ENCODE assay signal across 10 mouse cellular contexts in genomic region chr14:121752686-121753426, GRCm38 (mm10). TPM values are rescaled to one million over a fixed set of nuclear protein-coding genes. Genes with fewer than 3 reads are reported as not detected.
DNase-seq lines count a peak whose midpoint lies in the region; ATAC-seq and TF ChIP-seq lines count a peak whose summit lies in the region.
"Had no signal": no experiment of that assay in that cellular context is flagged by ENCODE, and none has a peak within 500 bp of the region (broad histone marks: within the 10 kb centered on the region; RNA-seq: fewer than 3 reads in every experiment).

No protein-coding gene starts in this region.

- DNase-seq in cerebellum, adult 8-10 months: no peak
- no peak for DNase-seq in liver, adult 2 months (ENCODE audit: extremely low read depth, low read depth, low spot score)
- DNase-seq in liver: no peak
- peak; percentile 44 for DNase-seq in retina, postnatal 1 day
- DNase-seq in c-Kit-positive CD71-positive TER-119-positive erythroid progenitor cells, embryonic 14.5 days (ENCODE audit: low spot score): no peak
- DNase-seq: thymus, postnatal 25 days had no signal

- H3K4me1 ChIP-seq in liver, adult 2 months (ENCODE audit: control insufficient read depth, insufficient read depth, low read length): no peaks in the 10 kb centered on the region
- H3K4me1 ChIP-seq: liver, embryonic 15.5 days had no signal

- H3K79me2 ChIP-seq in liver, adult 2 months (ENCODE audit: control insufficient read depth, insufficient read depth, low read length): no peaks in the 10 kb centered on the region

- peak; percentile 48 for ATAC-seq in cerebellum, adult (ENCODE audit: insufficient number of reproducible peaks, low FRiP score, low TSS enrichment)
- 0 out of 2 replicates have a peak, but pooled peaks have one; percentile 22 for ATAC-seq in granulocyte monocyte progenitor cell, adult 5-6 weeks (replicated peaks; ENCODE audit: poor library complexity, severe bottlenecking)
- ATAC-seq in erythroblast, adult 5-6 weeks (replicated peaks; ENCODE audit: low FRiP score, poor library complexity, severe bottlenecking): no peak

- H3K27me3 ChIP-seq in liver, adult 2 months (ENCODE audit: control insufficient read depth, insufficient read depth, low read length): no peaks in the 10 kb centered on the region
- H3K27me3 ChIP-seq: liver, embryonic 15.5 days had no signal

- 73% methylated on average over 19 of the region's 19 CpGs for WGBS in liver, adult 2 months

- TF ChIP-seq CTCF in liver, adult 2 months (IDR thresholded peaks at IDR 0.05; ENCODE audit: low read depth, low read length): peak; percentile 29; the same call in 1 of the 2 replicates

- no peak overlapping the region for H3K9ac ChIP-seq in liver, adult 2 months (ENCODE audit: low read depth, low read length)
- H3K9ac ChIP-seq: liver, embryonic 15.5 days had no signal

- no peak for TF ChIP-seq POLR2A in liver, adult 2 months (IDR thresholded peaks at IDR 0.05; ENCODE audit: extremely low read depth, insufficient read depth, low read length)

- H3K4me3 ChIP-seq in liver, adult 2 months (ENCODE audit: insufficient read depth, low read depth, low read length): no peak overlapping the region
- H3K4me3 ChIP-seq: liver, embryonic 15.5 days had no signal

- no peak overlapping the region for H3K27ac ChIP-seq in liver, adult 2 months (replicated peaks; ENCODE audit: insufficient read depth, low read depth, low read length)
- H3K27ac ChIP-seq: liver, embryonic 15.5 days had no signal

- no peaks in the 10 kb centered on the region for H3K36me3 ChIP-seq in liver, adult 2 months (ENCODE audit: control insufficient read depth, insufficient read depth, low read length)
- H3K36me3 ChIP-seq: liver, embryonic 15.5 days had no signal

RNA-seq across cellular contexts. Expression of gene Dock9, which starts 44.8 kb away (rescaled TPM):
- total RNA-seq in liver, adult 2 months (2014; rRNA removed): 11.4 and 12.1 TPM in 2 replicates
- 2.8 and 3.8 TPM in 2 replicates for polyA plus RNA-seq in liver, adult 2 months (2012; rRNA removed)
- total RNA-seq in granulocyte monocyte progenitor cell, adult 5-6 weeks (2014; fragmentation: Nextera tagmentation): 8.6 and 16.7 TPM in 2 replicates
- 12.9 and 19.8 TPM in 2 replicates for total RNA-seq in granulocyte monocyte progenitor cell, adult 5-6 weeks (2017)
- 0.19 and 4.8 TPM in 2 replicates for total RNA-seq in erythroblast, adult 5-6 weeks (2015; ENCODE audit: low replicate concordance)
- total RNA-seq in erythroblast, adult 5-6 weeks (2017; ENCODE audit: low replicate concordance): 1.1 and 1.5 TPM in 2 replicates
